Mouse (Mus musculus): Measurements from ENCODE around the gene Stk33. TPM values are rescaled to one million over a fixed set of nuclear protein-coding genes. Genes with fewer than 3 reads are reported as not detected.

The Stk33 gene
- polyA plus RNA-seq, 1 experiment from 2014 or later, result 5.6 TPM

GRCm38 (mm10) chr7:109234476-109234875, 204.4 kb downstream of the Stk33 start:
- Histone ChIP-seq H3K9ac (no peak overlapping the region), H3K4me1 (replicated peaks) (peaks cover 34% of the 10 kb centered on the region), H3K4me3 (no peak overlapping the region), H3K27me3 (peaks cover 4% of the 10 kb centered on the region; the same call in 1 of the 2 replicates), H3K36me3 (no peaks in the 10 kb centered on the region), H3K4me2 (no peak overlapping the region), H3K27ac (peak overlapping the region; percentile 14; the same call in 1 of the 2 replicates), H3K9me3 (no peaks in the 10 kb centered on the region)
- 12% methylated on average over 5 of the region's 5 CpGs for WGBS
- no peak for ATAC-seq (ENCODE audit: low FRiP score)

GRCm38 (mm10) chr7:109231881-109232321, 207.0 kb downstream of the Stk33 start:
- H3K36me3 ChIP-seq, result no peaks in the 10 kb centered on the region
- H3K4me2 ChIP-seq, result no peak overlapping the region
- H3K4me3 ChIP-seq, result no peak overlapping the region
- peak; percentile 52 for ATAC-seq (ENCODE audit: low FRiP score)
- no peak overlapping the region for H3K9ac ChIP-seq
- 28% methylated on average over 11 of the region's 11 CpGs for WGBS
- peaks cover 7% of the 10 kb centered on the region; the same call in 1 of the 2 replicates for H3K27me3 ChIP-seq
- H3K27ac ChIP-seq, result 0 out of 2 replicates have a peak overlapping the region, but pooled peaks have one; percentile 20
- peaks cover 31% of the 10 kb centered on the region for H3K4me1 ChIP-seq (replicated peaks)
- H3K9me3 ChIP-seq, result no peaks in the 10 kb centered on the region

GRCm38 (mm10) chr7:109231307-109231706, 207.6 kb downstream of the Stk33 start:
- H3K9me3 ChIP-seq, result no peaks in the 10 kb centered on the region
- peaks cover 7% of the 10 kb centered on the region; the same call in 1 of the 2 replicates for H3K27me3 ChIP-seq
- peak; percentile 33; the same call in 1 of the 2 replicates for ATAC-seq (ENCODE audit: low FRiP score)
- H3K4me2 ChIP-seq, result no peak overlapping the region
- H3K4me3 ChIP-seq, result no peak overlapping the region
- H3K9ac ChIP-seq, result no peak overlapping the region
- no peaks in the 10 kb centered on the region for H3K36me3 ChIP-seq
- peak overlapping the region; percentile 32; the same call in 1 of the 2 replicates for H3K27ac ChIP-seq
- 63% methylated on average over 5 of the region's 5 CpGs for WGBS
- peaks cover 31% of the 10 kb centered on the region for H3K4me1 ChIP-seq (replicated peaks)

- no peak overlapping the region for H3K4me3 ChIP-seq
- peak overlapping the region; percentile 32; the same call in 1 of the 2 replicates for H3K27ac ChIP-seq
- no peak overlapping the region for H3K4me2 ChIP-seq
- 17% methylated on average over 2 of the region's 2 CpGs for WGBS
- H3K36me3 ChIP-seq, result no peaks in the 10 kb centered on the region
- no peak overlapping the region for H3K9ac ChIP-seq
- peak; percentile 11; the same call in 1 of the 2 replicates for ATAC-seq (ENCODE audit: low FRiP score)
- H3K4me1 ChIP-seq (replicated peaks), result peaks cover 31% of the 10 kb centered on the region
- peaks cover 7% of the 10 kb centered on the region; the same call in 1 of the 2 replicates for H3K27me3 ChIP-seq
- H3K9me3 ChIP-seq, result no peaks in the 10 kb centered on the region
These were observed 208.1 kb downstream of the Stk33 start for GRCm38 (mm10) chr7:109230806-109231205.

Other genes with a start within 250 kb of the Stk33 start
- 0.22 and 0.34 TPM in 2 replicates for gene Trim66, start 69.1 kb upstream of the Stk33 start, polyA plus RNA-seq (2015; fragmentation: Nextera tagmentation; extraction: Ambion mirVana)
- gene Rpl27a, start 80.1 kb upstream of the Stk33 start, polyA plus RNA-seq (2015; fragmentation: Nextera tagmentation; extraction: Ambion mirVana), result 89.0 TPM in 2 replicates